Mouse (Mus musculus): ENCODE results near the gene Gm45234.

- no peak for TF ChIP-seq POLR2A (IDR thresholded peaks at IDR 0.05; ENCODE audit: borderline replicate concordance, extremely low read depth, insufficient read depth, insufficient read length, poor library complexity, severe bottlenecking)
- TF ChIP-seq CTCF (IDR thresholded peaks at IDR 0.05; ENCODE audit: borderline replicate concordance, extremely low read depth, insufficient read depth, insufficient read length), result no peak
Observed at GRCm38 (mm10) chr6:124755831-124756595, at the start of gene Gm45234, which contains the start of gene Atn1.
